Mouse (Mus musculus): ENCODE data around the gene Pald1. TPM values are rescaled to one million over a fixed set of nuclear protein-coding genes. Genes with fewer than 3 reads are reported as not detected.

The Pald1 gene
- polyA plus RNA-seq, 1 experiment from 2014 or later, result 22.8 TPM

- Histone ChIP-seq H3K36me3 (peaks cover 15% of the 10 kb centered on the region), H3K9me3 (no peaks in the 10 kb centered on the region), H3K9ac (no peak overlapping the region), H3K27ac (no peak overlapping the region), H3K4me1 (no peaks in the 10 kb centered on the region), H3K4me3 (no peak overlapping the region), H3K4me2 (no peak overlapping the region), H3K27me3 (no peaks in the 10 kb centered on the region)
- WGBS, result 92% methylated on average over 13 of the region's 13 CpGs
- ATAC-seq (ENCODE audit: insufficient number of reproducible peaks, low FRiP score, low TSS enrichment, low read depth), result no peak
These were observed 40.6 kb downstream of the Pald1 start for GRCm38 (mm10) chr10:61342750-61343149.

- ATAC-seq (ENCODE audit: insufficient number of reproducible peaks, low FRiP score, low TSS enrichment, low read depth), result no peak
- 63% methylated on average over 6 of the region's 6 CpGs for WGBS
- H3K27ac ChIP-seq, result no peak overlapping the region
- no peak overlapping the region for H3K4me3 ChIP-seq
- H3K36me3 ChIP-seq, result peaks cover 21% of the 10 kb centered on the region
- H3K27me3 ChIP-seq, result no peaks in the 10 kb centered on the region
- no peak overlapping the region for H3K4me2 ChIP-seq
- H3K9me3 ChIP-seq, result no peaks in the 10 kb centered on the region
- no peak overlapping the region for H3K9ac ChIP-seq
- no peaks in the 10 kb centered on the region for H3K4me1 ChIP-seq
These were observed 41.8 kb downstream of the Pald1 start for GRCm38 (mm10) chr10:61341557-61341956.

GRCm38 (mm10) chr10:61341045-61341444 lies 42.3 kb downstream of the Pald1 start:
- ATAC-seq (ENCODE audit: insufficient number of reproducible peaks, low FRiP score, low TSS enrichment, low read depth), result no peak
- Histone ChIP-seq H3K9me3 (no peaks in the 10 kb centered on the region), H3K27me3 (no peaks in the 10 kb centered on the region), H3K4me3 (no peak overlapping the region), H3K27ac (no peak overlapping the region), H3K9ac (no peak overlapping the region), H3K36me3 (peaks cover 21% of the 10 kb centered on the region), H3K4me1 (no peaks in the 10 kb centered on the region), H3K4me2 (no peak overlapping the region)
- WGBS, result 96% methylated on average over 5 of the region's 5 CpGs

GRCm38 (mm10) chr10:61340247-61340646 lies 43.1 kb downstream of the Pald1 start:
- H3K27me3 ChIP-seq, result no peaks in the 10 kb centered on the region
- no peak overlapping the region for H3K4me3 ChIP-seq
- no peak overlapping the region for H3K9ac ChIP-seq
- no peaks in the 10 kb centered on the region for H3K4me1 ChIP-seq
- no peak overlapping the region for H3K27ac ChIP-seq
- peaks cover 19% of the 10 kb centered on the region for H3K36me3 ChIP-seq
- no peak overlapping the region for H3K4me2 ChIP-seq
- no peaks in the 10 kb centered on the region for H3K9me3 ChIP-seq
- WGBS, result 87% methylated on average over 9 of the region's 9 CpGs
- no peak for ATAC-seq (ENCODE audit: insufficient number of reproducible peaks, low FRiP score, low TSS enrichment, low read depth)

- 88% methylated on average over 9 of the region's 9 CpGs for WGBS
- H3K36me3 ChIP-seq, result peaks cover 24% of the 10 kb centered on the region
- no peak overlapping the region for H3K9ac ChIP-seq
- no peak overlapping the region for H3K4me2 ChIP-seq
- no peaks in the 10 kb centered on the region for H3K27me3 ChIP-seq
- H3K9me3 ChIP-seq, result no peaks in the 10 kb centered on the region
- H3K27ac ChIP-seq, result no peak overlapping the region
- no peaks in the 10 kb centered on the region for H3K4me1 ChIP-seq
- H3K4me3 ChIP-seq, result no peak overlapping the region
- no peak for ATAC-seq (ENCODE audit: insufficient number of reproducible peaks, low FRiP score, low TSS enrichment, low read depth)
These were observed 44.1 kb downstream of the Pald1 start for GRCm38 (mm10) chr10:61339216-61339615.

GRCm38 (mm10) chr10:61337665-61338064 lies 45.7 kb downstream of the Pald1 start:
- WGBS, result 85% methylated on average over 11 of the region's 11 CpGs
- ATAC-seq (ENCODE audit: insufficient number of reproducible peaks, low FRiP score, low TSS enrichment, low read depth), result no peak

GRCm38 (mm10) chr10:61336592-61336991 lies 46.7 kb downstream of the Pald1 start:
- no peak overlapping the region for H3K4me3 ChIP-seq
- peaks cover 24% of the 10 kb centered on the region for H3K36me3 ChIP-seq
- H3K27me3 ChIP-seq, result no peaks in the 10 kb centered on the region
- WGBS, result 77% methylated on average over 5 of the region's 5 CpGs
- H3K4me1 ChIP-seq, result no peaks in the 10 kb centered on the region
- H3K9ac ChIP-seq, result no peak overlapping the region
- no peak overlapping the region for H3K27ac ChIP-seq
- H3K9me3 ChIP-seq, result no peaks in the 10 kb centered on the region
- ATAC-seq (ENCODE audit: insufficient number of reproducible peaks, low FRiP score, low TSS enrichment, low read depth), result no peak
- H3K4me2 ChIP-seq, result no peak overlapping the region

More at GRCm38 (mm10) chr10:61337665-61338064, 45.7 kb downstream of the Pald1 start:
- Histone ChIP-seq H3K4me2 (no peak overlapping the region), H3K4me3 (no peak overlapping the region), H3K9me3 (no peaks in the 10 kb centered on the region), H3K27me3 (no peaks in the 10 kb centered on the region), H3K4me1 (no peaks in the 10 kb centered on the region), H3K27ac (no peak overlapping the region), H3K36me3 (peaks cover 29% of the 10 kb centered on the region), H3K9ac (no peak overlapping the region)

- WGBS, result 24% methylated on average over 6 of the region's 6 CpGs
- peaks cover 24% of the 10 kb centered on the region for H3K36me3 ChIP-seq
- H3K27me3 ChIP-seq, result no peaks in the 10 kb centered on the region
- no peak overlapping the region for H3K4me3 ChIP-seq
- no peak overlapping the region for H3K27ac ChIP-seq
- no peak overlapping the region for H3K4me2 ChIP-seq
- ATAC-seq (ENCODE audit: insufficient number of reproducible peaks, low FRiP score, low TSS enrichment, low read depth), result no peak
- no peaks in the 10 kb centered on the region for H3K9me3 ChIP-seq
- 0 out of 2 replicates have a peak, but pooled peaks cover 4% of the 10 kb centered on the region for H3K4me1 ChIP-seq
- H3K9ac ChIP-seq, result no peak overlapping the region
These were observed 47.2 kb downstream of the Pald1 start for GRCm38 (mm10) chr10:61336137-61336536.

GRCm38 (mm10) chr10:61334545-61334944 lies 48.8 kb downstream of the Pald1 start:
- no peaks in the 10 kb centered on the region for H3K27me3 ChIP-seq
- H3K9me3 ChIP-seq, result no peaks in the 10 kb centered on the region
- no peak overlapping the region for H3K4me2 ChIP-seq
- no peak overlapping the region for H3K9ac ChIP-seq
- H3K36me3 ChIP-seq, result peaks cover 21% of the 10 kb centered on the region
- no peak overlapping the region for H3K27ac ChIP-seq
- H3K4me3 ChIP-seq, result no peak overlapping the region
- WGBS, result 66% methylated on average over 7 of the region's 7 CpGs
- peaks cover 11% of the 10 kb centered on the region; the same call in 1 of the 2 replicates for H3K4me1 ChIP-seq
- no peak for ATAC-seq (ENCODE audit: insufficient number of reproducible peaks, low FRiP score, low TSS enrichment, low read depth)

- 59% methylated on average over 5 of the region's 5 CpGs for WGBS
- no peaks in the 10 kb centered on the region for H3K9me3 ChIP-seq
- H3K27me3 ChIP-seq, result no peaks in the 10 kb centered on the region
- no peak overlapping the region for H3K9ac ChIP-seq
- H3K36me3 ChIP-seq, result peaks cover 11% of the 10 kb centered on the region; the same call in 1 of the 2 replicates
- H3K4me2 ChIP-seq, result no peak overlapping the region
- no peak for ATAC-seq (ENCODE audit: insufficient number of reproducible peaks, low FRiP score, low TSS enrichment, low read depth)
- no peak overlapping the region for H3K27ac ChIP-seq
- H3K4me1 ChIP-seq, result peaks cover 21% of the 10 kb centered on the region
- H3K4me3 ChIP-seq, result no peak overlapping the region
These were observed 52.3 kb downstream of the Pald1 start for GRCm38 (mm10) chr10:61331046-61331445.

- no peak overlapping the region for H3K4me3 ChIP-seq
- H3K9ac ChIP-seq, result no peak overlapping the region
- H3K9me3 ChIP-seq, result no peaks in the 10 kb centered on the region
- ATAC-seq (ENCODE audit: insufficient number of reproducible peaks, low FRiP score, low TSS enrichment, low read depth), result no peak
- peaks cover 26% of the 10 kb centered on the region for H3K4me1 ChIP-seq
- no peak overlapping the region for H3K27ac ChIP-seq
- H3K4me2 ChIP-seq, result no peak overlapping the region
- H3K36me3 ChIP-seq, result 0 out of 2 replicates have a peak, but pooled peaks cover 7% of the 10 kb centered on the region
- WGBS, result 29% methylated on average over 7 of the region's 7 CpGs
- no peaks in the 10 kb centered on the region for H3K27me3 ChIP-seq
These were observed 54.4 kb downstream of the Pald1 start for GRCm38 (mm10) chr10:61328927-61329326.

- H3K4me3 ChIP-seq, result no peak overlapping the region
- peaks cover 7% of the 10 kb centered on the region for H3K36me3 ChIP-seq
- H3K27me3 ChIP-seq, result no peaks in the 10 kb centered on the region
- no peak overlapping the region for H3K27ac ChIP-seq
- H3K9ac ChIP-seq, result no peak overlapping the region
- H3K4me1 ChIP-seq, result peaks cover 26% of the 10 kb centered on the region
- 80% methylated on average over 10 of the region's 10 CpGs for WGBS
- H3K4me2 ChIP-seq, result no peak overlapping the region
- ATAC-seq (ENCODE audit: insufficient number of reproducible peaks, low FRiP score, low TSS enrichment, low read depth), result no peak
- no peaks in the 10 kb centered on the region for H3K9me3 ChIP-seq
These were observed 55.8 kb downstream of the Pald1 start for GRCm38 (mm10) chr10:61327545-61327944.

- WGBS, result 39% methylated on average over 9 of the region's 9 CpGs
- no peaks in the 10 kb centered on the region for H3K9me3 ChIP-seq
- H3K27me3 ChIP-seq, result no peaks in the 10 kb centered on the region
- H3K27ac ChIP-seq, result no peak overlapping the region
- no peak overlapping the region for H3K4me3 ChIP-seq
- H3K9ac ChIP-seq, result no peak overlapping the region
- peaks cover 20% of the 10 kb centered on the region for H3K4me1 ChIP-seq
- ATAC-seq (ENCODE audit: insufficient number of reproducible peaks, low FRiP score, low TSS enrichment, low read depth), result no peak
- peaks cover 24% of the 10 kb centered on the region for H3K36me3 ChIP-seq
- H3K4me2 ChIP-seq, result no peak overlapping the region
These were observed 57.5 kb downstream of the Pald1 start for GRCm38 (mm10) chr10:61325782-61326328.
